Mouse (Mus musculus): ENCODE measurements around the gene Hivep1.

Gene Hivep1

GRCm38 (mm10) chr13:42233741-42234419 is 182.1 kb downstream of the Hivep1 start:
- no peak for DNase-seq

GRCm38 (mm10) chr13:42238520-42238919 is 186.7 kb downstream of the Hivep1 start:
- DNase-seq: no peak

GRCm38 (mm10) chr13:42242131-42242530 is 190.3 kb downstream of the Hivep1 start:
- no peak for DNase-seq
